Mouse (Mus musculus) adrenal gland, adult 10 weeks (tissue): Measurements from ENCODE around the gene Fkbp3. TPM values are rescaled to one million over a fixed set of nuclear protein-coding genes. Genes with fewer than 3 reads are reported as not detected.

Source experiments
- polyA plus RNA-seq: library from polyadenylated mRNA; stranded (reverse); fragments of 350-450 nt; fragmentation: Illumina TruSeq; extraction: RNeasy Lipid Tissue Mini Kit (QIAGEN cat#74804); gene quantifications from one replicate; pipeline ENCODE4 v1.2.3, GENCODE M21; 2014; ENCODE audit warnings: low read depth, low replicate concordance

Fkbp3 gene
- polyA plus RNA-seq: 663 TPM

DNA sequence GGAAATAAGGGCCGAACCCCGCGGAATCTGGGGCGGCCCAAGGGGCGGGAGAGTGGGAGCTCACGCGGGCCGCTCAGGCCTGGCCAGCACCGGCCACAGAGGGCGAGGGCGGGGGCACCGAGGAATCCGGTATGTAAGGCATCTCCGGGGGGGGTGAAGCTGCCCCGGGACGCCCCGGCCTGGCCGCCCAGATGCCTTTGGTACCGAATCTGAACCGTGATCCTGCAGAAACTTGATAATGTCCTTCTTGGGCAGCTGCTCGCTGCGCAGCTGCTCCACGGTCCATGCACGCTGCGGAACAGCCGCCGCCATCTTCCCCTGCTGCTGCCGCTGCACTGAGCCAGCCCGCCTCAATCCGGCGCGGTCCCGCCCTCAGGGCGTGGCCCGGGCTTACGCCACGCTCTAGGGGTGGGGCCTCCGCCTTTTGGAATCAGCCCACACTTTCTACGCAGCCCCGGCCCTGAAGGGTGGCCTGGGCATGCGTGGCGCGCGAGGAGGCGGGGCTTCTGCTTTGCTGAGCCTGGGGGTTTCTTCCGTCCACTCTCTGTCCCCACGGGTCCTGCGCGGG, at the start of gene Fkbp3:
Gene Fkbp3, minus strand, starts transcription at position 397 of the 568 bp plus-strand sequence.

DNA sequence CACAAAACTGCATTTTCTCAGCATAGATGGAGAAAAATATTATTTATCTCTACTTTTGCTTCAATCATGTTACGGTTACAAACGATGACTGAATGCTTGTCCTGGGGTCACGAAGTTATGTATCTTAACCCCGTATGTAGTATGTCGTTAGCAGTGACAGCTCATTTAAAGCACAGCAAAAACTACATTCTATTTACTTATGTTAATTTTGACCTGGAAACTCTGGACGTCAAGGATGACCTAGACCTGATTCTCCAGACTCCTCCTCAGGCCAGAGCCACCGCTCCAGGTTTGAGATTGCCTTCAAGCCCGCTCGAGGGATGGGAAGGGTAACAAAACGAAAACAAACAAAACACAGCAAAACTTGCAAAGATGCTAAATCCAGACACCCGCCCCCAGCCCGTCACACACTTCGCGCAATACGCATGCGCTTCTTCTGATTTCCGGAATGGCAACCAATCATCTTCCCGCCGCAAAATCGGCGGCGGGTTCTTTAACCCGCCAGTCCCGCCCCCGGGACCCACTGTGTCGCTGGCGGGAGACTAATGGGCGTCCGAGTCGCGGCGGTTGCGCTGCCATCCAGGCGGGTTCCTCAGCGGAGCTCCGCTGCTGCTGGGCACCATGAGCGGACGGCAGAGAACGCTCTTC, 1.4 kb upstream of the Fkbp3 start, which contains the start of gene Fancm:
Gene Fancm, plus strand, starts transcription at position 519 of the 648 bp plus-strand sequence.

GRCm38 (mm10) chr12:65036190-65036870, 37.5 kb downstream of the Fkbp3 start, which contains the start of gene Prpf39:
TSS of gene Prpf39 (plus strand) at chr12:65036333.

Other genes starting within 250 kb of the Fkbp3 start
- gene Gm527, start 156.1 kb downstream of the Fkbp3 start, polyA plus RNA-seq: 26.1 TPM
- gene Klhl28, start 108.5 kb downstream of the Fkbp3 start, polyA plus RNA-seq: 31.7 TPM
- gene Togaram1, start 108.2 kb downstream of the Fkbp3 start, polyA plus RNA-seq: 136 TPM
- gene Prpf39, start 37.7 kb downstream of the Fkbp3 start, polyA plus RNA-seq: 117 TPM
- gene Fancm, start 1.6 kb upstream of the Fkbp3 start, polyA plus RNA-seq: 14.3 TPM
- 5.7 TPM for gene Mis18bp1, start 98.6 kb upstream of the Fkbp3 start, polyA plus RNA-seq
- not detected for gene Wdr20rt, start 151.5 kb upstream of the Fkbp3 start, polyA plus RNA-seq